Mouse (Mus musculus): ENCODE measurements at regions not wholly inside any gene's neighbourhood (a gene's known extent, or its start where the extent isn't known, plus 50 kb on each side); places are given as distances from the start of the nearest gene placed in this dataset.

DNA sequence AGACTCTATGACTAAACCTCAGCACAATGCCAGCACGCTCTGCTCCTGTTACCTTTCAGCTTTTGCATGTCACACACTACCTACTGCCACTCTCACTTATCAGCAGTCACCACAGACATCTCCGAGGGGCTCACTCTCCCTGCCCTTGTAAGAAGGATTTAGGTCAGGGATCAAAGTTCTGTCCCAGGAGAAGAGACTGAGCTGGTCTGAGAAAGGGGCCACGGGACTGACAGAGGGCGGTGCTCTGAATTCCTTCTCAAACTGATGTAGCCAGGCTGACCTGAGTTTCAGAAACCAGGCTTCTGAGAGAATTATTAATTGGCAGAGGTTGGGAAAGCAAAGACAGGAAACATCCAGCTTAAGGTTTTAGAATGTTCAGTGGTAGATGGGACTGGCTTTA, 614.0 kb upstream of the Gm10131 start:
- no peaks in the 10 kb centered on the region for H3K4me1 ChIP-seq (ENCODE audit: control insufficient read depth, insufficient read depth, low read length)
- H3K4me3 ChIP-seq (ENCODE audit: insufficient read depth, low read length), result no peak overlapping the region
- TF ChIP-seq POLR2A (IDR thresholded peaks at IDR 0.05; ENCODE audit: extremely low read depth, insufficient read depth, low read length) (no peak), CTCF (IDR thresholded peaks at IDR 0.05; ENCODE audit: extremely low read depth, insufficient read depth, low read length) (no peak)

DNA sequence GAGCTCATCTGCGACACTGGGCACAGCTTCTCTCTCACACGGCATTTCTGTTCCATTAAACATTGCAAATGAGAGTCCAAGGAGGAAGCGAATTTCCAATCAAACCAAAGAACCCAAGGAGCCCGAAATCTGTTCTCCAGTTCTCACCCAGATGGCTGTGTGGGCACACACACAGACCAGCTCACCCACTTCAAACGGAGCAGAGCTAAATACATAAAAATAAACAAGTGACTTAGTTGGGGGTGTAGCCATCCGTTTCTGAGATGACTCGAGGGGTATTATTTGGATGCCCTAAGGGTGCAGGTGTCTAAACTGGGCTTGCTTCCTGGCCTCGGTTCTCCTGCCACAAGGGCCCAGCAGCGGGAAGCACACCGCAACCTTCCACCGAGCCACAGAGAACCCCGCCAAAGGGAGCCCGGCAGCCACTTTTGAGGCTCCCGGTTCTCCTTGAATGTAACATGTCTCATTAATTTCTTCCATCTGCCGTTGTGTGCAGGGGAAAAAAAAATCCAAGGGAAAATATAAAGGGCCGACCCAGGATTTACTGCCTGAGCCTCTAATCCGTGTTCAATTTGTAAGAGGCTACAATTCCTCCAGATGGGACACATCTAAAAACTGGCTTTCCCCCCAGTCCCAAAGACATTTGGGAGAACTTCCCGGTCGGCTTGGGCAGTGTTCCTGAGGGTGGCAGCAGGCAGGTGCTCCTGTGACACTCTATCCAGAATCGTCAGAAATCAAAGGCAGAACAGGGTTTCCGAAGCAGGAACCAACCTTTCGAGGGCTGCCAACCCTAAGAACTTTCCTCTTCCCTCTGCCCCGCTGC, 598.6 kb upstream of the Gm10131 start:
- Histone ChIP-seq H3K4me1 (ENCODE audit: control insufficient read depth, insufficient read depth, low read length) (no peaks in the 10 kb centered on the region; the same call in 1 of the 2 replicates), H3K27ac (ENCODE audit: insufficient read depth, low read length) (no peak overlapping the region), H3K4me3 (ENCODE audit: insufficient read depth, low read length) (no peak overlapping the region)
- no peak for TF ChIP-seq POLR2A (IDR thresholded peaks at IDR 0.05; ENCODE audit: extremely low read depth, insufficient read depth, low read length)
- TF ChIP-seq CTCF (IDR thresholded peaks at IDR 0.05; ENCODE audit: extremely low read depth, insufficient read depth, low read length), result no peak

More for the DNA sequence above, 614.0 kb upstream of the Gm10131 start:
- no peak overlapping the region for H3K27ac ChIP-seq (ENCODE audit: insufficient read depth, low read length)

DNA sequence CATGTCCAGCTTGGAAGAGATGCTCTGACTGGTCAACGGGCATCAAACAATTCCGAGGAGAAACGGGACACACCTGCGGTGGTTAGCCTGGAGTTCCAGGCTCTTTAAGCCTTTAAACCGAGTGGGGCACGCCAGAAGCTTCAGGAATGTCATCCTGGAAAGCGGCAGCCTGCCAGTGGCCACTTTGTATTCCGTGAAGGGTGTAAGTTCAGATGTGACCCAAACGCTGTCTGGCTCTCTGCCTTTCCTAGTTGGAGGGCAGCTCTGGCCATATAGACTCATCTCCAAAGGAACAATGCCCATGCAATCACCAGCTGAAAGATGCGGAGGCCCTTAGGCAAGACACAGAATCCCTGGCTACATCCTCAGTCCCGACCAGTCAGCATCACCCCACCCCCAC, 597.8 kb upstream of the Gm10131 start:
- no peaks in the 10 kb centered on the region; the same call in 1 of the 2 replicates for H3K4me1 ChIP-seq (ENCODE audit: control insufficient read depth, insufficient read depth, low read length)
- H3K27ac ChIP-seq (ENCODE audit: insufficient read depth, low read length), result no peak overlapping the region
- TF ChIP-seq CTCF (IDR thresholded peaks at IDR 0.05; ENCODE audit: extremely low read depth, insufficient read depth, low read length) (no peak), POLR2A (IDR thresholded peaks at IDR 0.05; ENCODE audit: extremely low read depth, insufficient read depth, low read length) (no peak)
- no peak overlapping the region for H3K4me3 ChIP-seq (ENCODE audit: insufficient read depth, low read length)

DNA sequence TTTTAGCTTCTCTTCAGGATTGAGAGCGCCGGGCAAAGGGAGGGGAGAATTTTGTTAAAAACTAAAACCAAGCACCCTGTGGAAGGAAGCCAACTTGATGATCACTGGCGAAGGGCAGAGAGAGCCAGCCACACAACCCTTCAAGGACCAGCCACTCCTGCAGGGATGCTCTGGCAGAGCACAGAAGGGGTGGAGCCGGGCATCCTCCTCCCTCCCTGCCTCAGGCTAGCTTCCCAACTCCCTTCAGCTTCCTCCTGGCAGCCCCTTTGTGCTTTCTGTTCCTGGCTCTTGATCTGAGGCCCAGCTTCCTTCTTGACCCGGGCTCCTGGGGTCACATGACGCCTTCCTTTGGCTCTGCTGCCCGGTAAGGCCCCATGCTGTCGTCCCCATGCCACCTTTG, 591.8 kb upstream of the Gm10131 start:
- no peak for TF ChIP-seq POLR2A (IDR thresholded peaks at IDR 0.05; ENCODE audit: extremely low read depth, insufficient read depth, low read length)
- no peak for TF ChIP-seq CTCF (IDR thresholded peaks at IDR 0.05; ENCODE audit: extremely low read depth, insufficient read depth, low read length)
- H3K4me1 ChIP-seq (ENCODE audit: control insufficient read depth, insufficient read depth, low read length), result no peaks in the 10 kb centered on the region
- H3K4me3 ChIP-seq (ENCODE audit: insufficient read depth, low read length), result no peak overlapping the region
- H3K27ac ChIP-seq (ENCODE audit: insufficient read depth, low read length), result no peak overlapping the region

DNA sequence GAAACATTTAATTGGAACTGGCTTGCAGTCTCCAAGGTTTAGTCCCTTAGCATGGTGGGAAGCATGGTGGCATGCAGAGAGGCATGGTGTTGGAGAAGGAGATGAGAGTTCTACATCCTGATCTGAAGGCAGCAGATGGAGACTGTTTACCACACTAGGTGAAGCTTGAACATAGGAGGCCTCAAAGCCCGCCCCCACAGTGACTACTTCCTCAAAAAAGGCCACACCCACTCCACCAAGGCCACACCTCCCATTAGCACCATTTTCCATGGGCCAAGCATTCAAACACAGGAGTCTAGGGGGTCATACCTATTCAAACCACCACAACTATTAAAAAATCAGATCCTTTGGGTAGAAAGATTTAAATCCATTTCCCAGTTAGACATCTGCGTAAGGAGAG, 591.3 kb upstream of the Gm10131 start:
- no peak for TF ChIP-seq POLR2A (IDR thresholded peaks at IDR 0.05; ENCODE audit: extremely low read depth, insufficient read depth, low read length)
- no peak for TF ChIP-seq CTCF (IDR thresholded peaks at IDR 0.05; ENCODE audit: extremely low read depth, insufficient read depth, low read length)
- Histone ChIP-seq H3K27ac (ENCODE audit: insufficient read depth, low read length) (no peak overlapping the region), H3K4me1 (ENCODE audit: control insufficient read depth, insufficient read depth, low read length) (no peaks in the 10 kb centered on the region), H3K4me3 (ENCODE audit: insufficient read depth, low read length) (no peak overlapping the region)

DNA sequence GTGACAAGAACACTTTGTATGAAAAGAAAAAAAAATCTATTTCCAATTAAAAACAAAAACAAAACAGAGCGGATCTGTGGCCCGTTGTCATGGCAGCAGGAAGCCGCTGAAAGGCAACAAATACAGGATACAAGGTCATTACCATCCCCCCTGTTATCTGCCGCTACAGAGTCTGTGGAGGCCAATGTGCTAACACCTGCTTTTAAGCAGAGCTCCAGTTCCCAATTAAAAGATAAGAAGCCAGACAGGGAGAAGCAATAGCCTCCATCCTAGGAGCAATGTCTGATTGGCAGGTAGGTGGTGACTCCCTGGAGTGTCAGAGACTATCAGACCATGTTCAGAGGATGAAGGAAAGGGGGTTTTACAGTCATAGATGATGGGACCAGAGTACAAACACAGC, 587.5 kb upstream of the Gm10131 start:
- Histone ChIP-seq H3K4me3 (ENCODE audit: insufficient read depth, low read length) (no peak overlapping the region), H3K27ac (ENCODE audit: insufficient read depth, low read length) (no peak overlapping the region), H3K4me1 (ENCODE audit: control insufficient read depth, insufficient read depth, low read length) (no peaks in the 10 kb centered on the region)
- TF ChIP-seq CTCF (IDR thresholded peaks at IDR 0.05; ENCODE audit: extremely low read depth, insufficient read depth, low read length) (no peak), POLR2A (IDR thresholded peaks at IDR 0.05; ENCODE audit: extremely low read depth, insufficient read depth, low read length) (no peak)

DNA sequence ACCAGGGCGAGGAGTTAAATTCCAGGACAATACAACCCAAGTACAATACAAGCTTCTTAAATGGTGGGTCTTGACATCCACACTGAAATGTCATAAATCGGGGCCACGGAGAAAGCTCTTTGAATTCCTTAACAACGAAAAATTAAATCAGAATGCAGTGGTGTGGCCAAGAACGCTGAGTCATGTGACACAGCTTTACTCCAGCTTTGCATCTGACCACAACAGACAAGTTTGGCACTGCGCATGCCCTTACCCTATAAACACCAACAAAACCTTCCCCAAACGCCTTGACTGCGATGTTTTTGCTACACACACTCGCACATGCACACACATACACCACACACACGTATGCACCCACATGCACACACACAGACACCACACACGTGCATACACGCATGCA, 584.8 kb upstream of the Gm10131 start:
- Histone ChIP-seq H3K4me3 (ENCODE audit: insufficient read depth, low read length) (no peak overlapping the region), H3K27ac (ENCODE audit: insufficient read depth, low read length) (no peak overlapping the region), H3K4me1 (ENCODE audit: control insufficient read depth, insufficient read depth, low read length) (no peaks in the 10 kb centered on the region)
- no peak for TF ChIP-seq POLR2A (IDR thresholded peaks at IDR 0.05; ENCODE audit: extremely low read depth, insufficient read depth, low read length)
- no peak for TF ChIP-seq CTCF (IDR thresholded peaks at IDR 0.05; ENCODE audit: extremely low read depth, insufficient read depth, low read length)

DNA sequence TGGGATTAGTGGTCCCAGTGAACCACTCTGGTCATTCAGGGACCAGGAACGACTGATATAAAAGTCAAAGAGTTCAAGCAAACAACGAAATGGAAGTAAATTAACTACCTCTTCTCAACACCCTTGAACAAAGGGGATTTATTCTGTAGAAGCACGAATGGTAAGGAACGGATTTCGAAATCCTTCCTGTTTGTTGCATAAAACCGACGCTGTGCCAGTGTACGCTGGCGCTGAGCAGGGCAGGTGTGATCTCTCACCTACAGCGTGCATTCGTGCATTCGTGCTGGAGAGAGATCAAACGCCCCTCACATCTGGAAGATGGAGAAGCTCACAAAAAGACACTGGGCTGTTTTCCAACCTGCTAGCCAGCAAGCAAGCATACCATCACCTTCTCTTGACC, 581.1 kb upstream of the Gm10131 start:
- Histone ChIP-seq H3K4me1 (ENCODE audit: control insufficient read depth, insufficient read depth, low read length) (no peaks in the 10 kb centered on the region; the same call in 1 of the 2 replicates), H3K27ac (ENCODE audit: insufficient read depth, low read length) (no peak overlapping the region), H3K4me3 (ENCODE audit: insufficient read depth, low read length) (no peak overlapping the region)
- TF ChIP-seq CTCF (IDR thresholded peaks at IDR 0.05; ENCODE audit: extremely low read depth, insufficient read depth, low read length) (no peak), POLR2A (IDR thresholded peaks at IDR 0.05; ENCODE audit: extremely low read depth, insufficient read depth, low read length) (no peak)

DNA sequence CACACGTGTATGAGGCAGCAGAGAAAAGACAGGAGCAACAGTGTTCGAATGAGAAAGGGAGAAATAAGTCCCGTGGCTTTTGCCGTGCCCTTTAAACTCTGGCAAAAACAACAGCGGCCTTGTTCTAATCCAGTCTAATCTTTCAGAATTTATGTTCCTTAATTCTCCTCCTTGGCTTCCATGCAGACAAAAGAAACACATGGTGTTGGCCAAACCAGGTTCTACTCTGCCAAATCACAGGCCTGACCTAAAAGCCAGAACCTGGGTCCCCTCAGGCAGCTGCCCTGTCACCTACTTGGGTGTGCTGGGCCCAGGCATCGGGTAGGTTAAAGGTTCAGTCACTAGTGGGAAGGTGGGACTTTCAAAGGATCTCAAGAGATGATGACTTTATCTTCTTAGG, 580.2 kb upstream of the Gm10131 start:
- Histone ChIP-seq H3K27ac (ENCODE audit: insufficient read depth, low read length) (no peak overlapping the region), H3K4me3 (ENCODE audit: insufficient read depth, low read length) (no peak overlapping the region), H3K4me1 (ENCODE audit: control insufficient read depth, insufficient read depth, low read length) (no peaks in the 10 kb centered on the region; the same call in 1 of the 2 replicates)
- TF ChIP-seq CTCF (IDR thresholded peaks at IDR 0.05; ENCODE audit: extremely low read depth, insufficient read depth, low read length), result no peak
- no peak for TF ChIP-seq POLR2A (IDR thresholded peaks at IDR 0.05; ENCODE audit: extremely low read depth, insufficient read depth, low read length)

DNA sequence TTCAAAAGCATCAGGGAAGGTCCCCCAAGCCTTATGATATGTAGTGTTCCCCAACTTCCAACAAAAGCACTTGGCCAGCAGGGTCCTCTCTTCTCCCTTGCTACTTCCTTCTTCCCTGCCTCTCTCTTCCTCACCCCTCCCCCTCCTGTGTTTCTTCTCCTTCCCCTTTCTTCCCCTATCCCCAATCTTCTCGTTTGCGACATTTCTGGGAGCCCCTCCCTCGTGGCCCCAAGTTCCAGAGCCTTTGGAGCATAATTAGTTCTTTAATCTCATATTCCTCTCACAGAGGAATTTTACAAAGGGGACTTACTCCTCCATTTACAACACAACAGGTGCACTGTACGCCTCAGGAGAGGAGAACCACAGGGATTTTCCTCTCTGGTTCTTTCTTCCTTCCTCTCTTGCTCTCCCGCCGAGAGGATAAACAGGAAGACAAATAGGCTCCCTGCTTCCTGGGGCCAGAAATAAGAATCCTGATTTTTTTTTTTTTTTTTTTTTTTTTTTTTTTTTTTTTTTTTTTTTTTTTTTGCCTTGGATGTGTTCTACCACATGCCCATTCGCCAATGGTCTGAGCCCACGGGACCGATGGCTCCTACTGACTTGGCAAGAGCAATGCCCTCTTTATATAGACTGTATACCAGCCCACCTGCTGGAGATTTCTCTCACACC, 578.4 kb upstream of the Gm10131 start:
- H3K27ac ChIP-seq (ENCODE audit: insufficient read depth, low read length), result no peak overlapping the region
- TF ChIP-seq POLR2A (IDR thresholded peaks at IDR 0.05; ENCODE audit: extremely low read depth, insufficient read depth, low read length) (no peak), CTCF (IDR thresholded peaks at IDR 0.05; ENCODE audit: extremely low read depth, insufficient read depth, low read length) (no peak)
- peaks cover 3% of the 10 kb centered on the region; the same call in 1 of the 2 replicates for H3K4me1 ChIP-seq (ENCODE audit: control insufficient read depth, insufficient read depth, low read length)
- no peak overlapping the region for H3K4me3 ChIP-seq (ENCODE audit: insufficient read depth, low read length)

Data from cortical plate, adult 2 months (tissue).